Comparison of ENCODE assay signal across 8 mouse cellular contexts in the genomic region with DNA sequence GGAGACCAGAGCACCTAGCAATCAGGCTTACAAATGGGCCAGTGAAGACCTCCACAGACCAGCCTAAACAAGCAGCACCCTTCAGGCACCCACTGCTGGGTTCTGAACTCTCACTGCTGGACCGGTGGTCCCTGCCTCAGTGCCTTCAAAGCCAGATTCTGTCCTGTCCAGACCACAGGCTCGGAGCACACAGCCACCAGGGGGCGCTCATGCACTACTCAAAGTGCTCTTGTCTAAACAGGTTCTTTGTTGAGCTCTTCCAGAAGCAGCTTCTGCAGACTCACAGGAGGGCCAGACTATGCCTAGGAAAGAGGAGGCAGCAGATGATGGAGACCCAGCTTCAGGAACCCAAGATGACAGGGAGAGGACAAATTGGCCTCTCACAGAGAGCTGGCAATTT. TPM values are rescaled to one million over a fixed set of nuclear protein-coding genes. Genes with fewer than 3 reads are reported as not detected.
A peak's percentile ranks its signal among the peaks of the same experiment; 100 is the strongest.
DNase-seq lines count a peak whose midpoint lies in the region; ATAC-seq and TF ChIP-seq lines count a peak whose summit lies in the region.

No protein-coding gene starts in this region.

- peak; percentile 77 for DNase-seq in CD4-positive helper T cell, adult 2 months (ENCODE audit: low read depth, low spot score)
- DNase-seq in brain, embryonic 14.5 days (ENCODE audit: low read depth): peak; percentile 95
- DNase-seq in kidney, postnatal 25 days: peak; percentile 82 to 94
- peak; percentile 65 to 76 (median 69) for DNase-seq in liver, embryonic 14.5 days (ENCODE audit: low read depth in 3 of 3, low spot score in 3 of 3)
- DNase-seq in telencephalon, adult 2 months (ENCODE audit: low read depth, low spot score): peak; percentile 65

- TF ChIP-seq CTCF in brain, embryonic 14.5 days (IDR thresholded peaks at IDR 0.05; ENCODE audit: borderline replicate concordance, extremely low read depth, insufficient read depth, insufficient read length): peak; percentile 95
- TF ChIP-seq CTCF in liver, embryonic 14.5 days (IDR thresholded peaks at IDR 0.05; ENCODE audit: low read depth): peak; percentile 99

- 0 out of 2 replicates have a peak overlapping the region, but pooled peaks have one; percentile 12 for H3K9ac ChIP-seq in heart, embryonic 13.5 days
- no peak overlapping the region for H3K9ac ChIP-seq in liver, embryonic 14.5 days (replicated peaks)
- H3K9ac ChIP-seq in neural tube, embryonic 13.5 days: no peak overlapping the region

- no peak for TF ChIP-seq POLR2A in brain, embryonic 14.5 days (IDR thresholded peaks at IDR 0.05; ENCODE audit: borderline replicate concordance, extremely low read depth, insufficient read depth, insufficient read length, poor library complexity, severe bottlenecking)

- H3K4me1 ChIP-seq in heart, embryonic 13.5 days: peaks cover 35% of the 10 kb centered on the region
- H3K4me1 ChIP-seq in liver, embryonic 14.5 days (replicated peaks; ENCODE audit: control insufficient read depth in 2 of 2, insufficient read depth in 2 of 2, low read length in 1 of 2): peaks cover 12 to 18% of the 10 kb centered on the region in 2 experiments
- H3K4me1 ChIP-seq in neural tube, embryonic 13.5 days (replicated peaks): no peaks in the 10 kb centered on the region

- no peaks in the 10 kb centered on the region for H3K36me3 ChIP-seq in heart, embryonic 13.5 days
- no peaks in the 10 kb centered on the region for H3K36me3 ChIP-seq in liver, embryonic 14.5 days (replicated peaks; ENCODE audit: control insufficient read depth, insufficient read depth, low read depth)
- H3K36me3 ChIP-seq in neural tube, embryonic 13.5 days: no peaks in the 10 kb centered on the region

- 2% methylated on average over 3 of the region's 3 CpGs for WGBS in heart, embryonic 13.5 days
- WGBS in liver, embryonic 14.5 days (ENCODE audit: insufficient replicate concordance): 0% methylated on average over 3 of the region's 3 CpGs
- WGBS in neural tube, embryonic 13.5 days: 4% methylated on average over 3 of the region's 3 CpGs

- H3K9me3 ChIP-seq in heart, embryonic 13.5 days: no peaks in the 10 kb centered on the region
- H3K9me3 ChIP-seq in liver, embryonic 14.5 days (ENCODE audit: control insufficient read depth, low read length): no peaks in the 10 kb centered on the region
- no peaks in the 10 kb centered on the region for H3K9me3 ChIP-seq in neural tube, embryonic 13.5 days

- TF ChIP-seq EP300 in liver, embryonic 14.5 days (IDR thresholded peaks at IDR 0.05; ENCODE audit: low read depth): no peak

- no peaks in the 10 kb centered on the region for H3K27me3 ChIP-seq in heart, embryonic 13.5 days (replicated peaks)
- H3K27me3 ChIP-seq in liver, embryonic 14.5 days (ENCODE audit: control insufficient read depth, insufficient read depth, low read length): no peaks in the 10 kb centered on the region
- no peaks in the 10 kb centered on the region for H3K27me3 ChIP-seq in neural tube, embryonic 13.5 days

- no peak overlapping the region for H3K4me2 ChIP-seq in heart, embryonic 13.5 days
- no peak overlapping the region for H3K4me2 ChIP-seq in liver, embryonic 14.5 days (ENCODE audit: low read depth)
- no peak overlapping the region for H3K4me2 ChIP-seq in neural tube, embryonic 13.5 days

- H3K27ac ChIP-seq in heart, embryonic 13.5 days (replicated peaks): peak overlapping the region; percentile 44
- no peak overlapping the region for H3K27ac ChIP-seq in liver, embryonic 14.5 days
- no peak overlapping the region for H3K27ac ChIP-seq in neural tube, embryonic 13.5 days (replicated peaks)

- ATAC-seq in erythroid progenitor cell, adult 5-6 weeks (replicated peaks; ENCODE audit: low FRiP score, poor library complexity, severe bottlenecking): peak; percentile 70
- ATAC-seq in heart, embryonic 13.5 days (ENCODE audit: extremely low read depth, insufficient number of reproducible peaks, low FRiP score, low TSS enrichment): peak; percentile 21; the same call in 1 of the 2 replicates
- ATAC-seq in liver, embryonic 14.5 days (ENCODE audit: insufficient read depth): peak; percentile 58
- ATAC-seq in neural tube, embryonic 13.5 days (ENCODE audit: low read depth): peak; percentile 87

- no peak overlapping the region for H3K4me3 ChIP-seq in heart, embryonic 13.5 days
- H3K4me3 ChIP-seq in liver, embryonic 14.5 days (ENCODE audit: insufficient read depth in 1 of 2, low read depth in 2 of 2, low read length in 2 of 2): no peak overlapping the region
- no peak overlapping the region for H3K4me3 ChIP-seq in neural tube, embryonic 13.5 days

RNA-seq across cellular contexts. Expression of gene Krtap5-4, which starts 30.9 kb away (rescaled TPM):
- not detected in 2 replicates for polyA plus RNA-seq in brain, embryonic 14.5 days (2012; rRNA removed)
- not detected in 2 replicates for total RNA-seq in erythroid progenitor cell, adult 5-6 weeks (2015; ENCODE audit: low replicate concordance)
- total RNA-seq in erythroid progenitor cell, adult 5-6 weeks (2017; ENCODE audit: low replicate concordance): not detected in 2 replicates
- polyA plus RNA-seq in heart, embryonic 13.5 days (2015; fragmentation: Nextera tagmentation; extraction: Ambion mirVana): not detected in 2 replicates
- not detected in 2 replicates for polyA plus RNA-seq in liver, embryonic 14.5 days (2012; rRNA removed)
- polyA plus RNA-seq in liver, embryonic 14.5 days (2014; fragmentation: Nextera tagmentation; extraction: Ambion mirVana): not detected in 2 replicates
- not detected in 2 replicates for polyA plus RNA-seq in neural tube, embryonic 13.5 days (2015; fragmentation: Nextera tagmentation; extraction: Ambion mirVana)

RNA-seq across cellular contexts. Expression of gene Krtap5-1, which starts 37.3 kb away (rescaled TPM):
- polyA plus RNA-seq in brain, embryonic 14.5 days (2012; rRNA removed): not detected in 2 replicates
- not detected in 2 replicates for total RNA-seq in erythroid progenitor cell, adult 5-6 weeks (2015; ENCODE audit: low replicate concordance)
- total RNA-seq in erythroid progenitor cell, adult 5-6 weeks (2017; ENCODE audit: low replicate concordance): not detected in 2 replicates
- not detected in 2 replicates for polyA plus RNA-seq in heart, embryonic 13.5 days (2015; fragmentation: Nextera tagmentation; extraction: Ambion mirVana)
- polyA plus RNA-seq in liver, embryonic 14.5 days (2012; rRNA removed): not detected in 2 replicates
- not detected in 2 replicates for polyA plus RNA-seq in liver, embryonic 14.5 days (2014; fragmentation: Nextera tagmentation; extraction: Ambion mirVana)
- polyA plus RNA-seq in neural tube, embryonic 13.5 days (2015; fragmentation: Nextera tagmentation; extraction: Ambion mirVana): not detected in 2 replicates

RNA-seq across cellular contexts. Expression of gene Ifitm10, which starts 39.3 kb away (rescaled TPM):
- 2.8 and 2.9 TPM in 2 replicates for polyA plus RNA-seq in brain, embryonic 14.5 days (2012; rRNA removed)
- not detected in 2 replicates for total RNA-seq in erythroid progenitor cell, adult 5-6 weeks (2015; ENCODE audit: low replicate concordance)
- not detected in 2 replicates for total RNA-seq in erythroid progenitor cell, adult 5-6 weeks (2017; ENCODE audit: low replicate concordance)
- 6.5 and 7.5 TPM in 2 replicates for polyA plus RNA-seq in heart, embryonic 13.5 days (2015; fragmentation: Nextera tagmentation; extraction: Ambion mirVana)
- polyA plus RNA-seq in liver, embryonic 14.5 days (2012; rRNA removed): 0.87 and 1.1 TPM in 2 replicates
- polyA plus RNA-seq in liver, embryonic 14.5 days (2014; fragmentation: Nextera tagmentation; extraction: Ambion mirVana): 1.0 and 1.3 TPM in 2 replicates
- 2.5 and 3.0 TPM in 2 replicates for polyA plus RNA-seq in neural tube, embryonic 13.5 days (2015; fragmentation: Nextera tagmentation; extraction: Ambion mirVana)

RNA-seq across cellular contexts. Expression of gene Gm49369, which starts 48.2 kb away (rescaled TPM):
- polyA plus RNA-seq in brain, embryonic 14.5 days (2012; rRNA removed): 0.12 and 0.14 TPM in 2 replicates
- total RNA-seq in erythroid progenitor cell, adult 5-6 weeks (2015; ENCODE audit: low replicate concordance): not detected in 2 replicates
- 143 and 216 TPM in 2 replicates for total RNA-seq in erythroid progenitor cell, adult 5-6 weeks (2017; ENCODE audit: low replicate concordance)
- polyA plus RNA-seq in heart, embryonic 13.5 days (2015; fragmentation: Nextera tagmentation; extraction: Ambion mirVana): 2.3 TPM in 1 of 2 replicates, not detected in the other
- polyA plus RNA-seq in liver, embryonic 14.5 days (2012; rRNA removed): 0.66 TPM in 1 of 2 replicates, not detected in the other
- polyA plus RNA-seq in liver, embryonic 14.5 days (2014; fragmentation: Nextera tagmentation; extraction: Ambion mirVana): 0.29 TPM in 1 of 2 replicates, not detected in the other
- 1.9 TPM in 1 of 2 replicates, not detected in the other for polyA plus RNA-seq in neural tube, embryonic 13.5 days (2015; fragmentation: Nextera tagmentation; extraction: Ambion mirVana)

RNA-seq across cellular contexts. Expression of gene Ctsd, which starts 53.6 kb away (rescaled TPM):
- 186 and 216 TPM in 2 replicates for polyA plus RNA-seq in brain, embryonic 14.5 days (2012; rRNA removed)
- total RNA-seq in erythroid progenitor cell, adult 5-6 weeks (2015; ENCODE audit: low replicate concordance): 207 and 227 TPM in 2 replicates
- 161 and 184 TPM in 2 replicates for total RNA-seq in erythroid progenitor cell, adult 5-6 weeks (2017; ENCODE audit: low replicate concordance)
- 443 and 485 TPM in 2 replicates for polyA plus RNA-seq in heart, embryonic 13.5 days (2015; fragmentation: Nextera tagmentation; extraction: Ambion mirVana)
- 180 and 209 TPM in 2 replicates for polyA plus RNA-seq in liver, embryonic 14.5 days (2012; rRNA removed)
- polyA plus RNA-seq in liver, embryonic 14.5 days (2014; fragmentation: Nextera tagmentation; extraction: Ambion mirVana): 324 and 349 TPM in 2 replicates
- 282 and 288 TPM in 2 replicates for polyA plus RNA-seq in neural tube, embryonic 13.5 days (2015; fragmentation: Nextera tagmentation; extraction: Ambion mirVana)

Comparison
In these comparisons a context has a peak if more than half of its experiments do, and no peak if none do; other contexts are left out.
1. ATAC-seq: peak in every context shown above with its lines; median percentile 87 in neural tube, embryonic 13.5 days; 70 in erythroid progenitor cell, adult 5-6 weeks; 58 in liver, embryonic 14.5 days; 21 in heart, embryonic 13.5 days.